Mouse (Mus musculus) G1E (cell line): ENCODE measurements at regions not wholly inside any gene's neighbourhood (a gene's known extent, or its start where the extent isn't known, plus 50 kb on each side); places are given as distances from the start of the nearest gene placed in this dataset.

Experiments used
- CTCF ChIP-seq: IDR thresholded peaks from 2 replicates; pipeline ENCODE4 v1.5.1; 2012; ENCODE audit warnings: low read depth, low read length, inconsistent platforms, mixed read lengths
- GATA1 ChIP-seq: IDR thresholded peaks from 2 replicates; pipeline ENCODE4 v1.6.1; 2012; ENCODE audit warnings: borderline replicate concordance, low read length, inconsistent platforms, mixed read lengths
- POLR2AphosphoS5 ChIP-seq: IDR thresholded peaks from 2 replicates; pipeline ENCODE4 v1.6.1; 2012; ENCODE audit warnings: low read depth, low read length, inconsistent platforms; ENCODE audit not compliant: insufficient replicate concordance
- TAL1 ChIP-seq: conservative IDR thresholded peaks from 2 replicates; pipeline ENCODE4 v1.6.1; 2012; ENCODE audit warnings: low read depth, low read length, inconsistent platforms, mixed read lengths

DNA sequence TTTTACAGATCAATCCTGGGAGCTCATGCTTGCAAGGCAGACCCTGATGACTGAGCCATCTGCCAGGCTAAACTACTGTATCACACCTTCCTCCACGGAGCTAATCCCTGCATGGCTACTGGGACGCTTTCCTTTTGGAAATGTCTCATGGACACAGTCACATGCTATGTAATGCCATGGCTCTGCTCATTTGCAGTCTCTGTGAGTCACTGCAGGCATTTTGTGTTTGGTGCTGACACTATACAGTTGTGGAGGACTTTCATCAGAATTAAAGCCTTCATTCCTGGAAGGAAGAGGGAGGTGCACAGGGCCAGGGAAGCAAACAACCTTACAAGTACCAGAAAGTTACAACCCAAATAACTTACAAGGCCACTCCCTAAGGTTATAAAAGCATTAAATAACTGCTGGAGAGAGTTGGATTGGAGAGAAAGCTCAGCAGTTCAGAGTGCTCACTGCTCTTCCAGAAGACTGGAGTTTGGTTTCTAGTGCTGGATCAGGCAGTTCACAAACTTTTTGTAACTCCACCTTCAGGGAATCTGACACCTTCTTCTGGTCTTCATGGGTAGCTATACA is 544.3 kb upstream of the Hs6st1 start:
- TF ChIP-seq CTCF: no peak
- TF ChIP-seq GATA1: no peak
- no peak for TF ChIP-seq TAL1
- no peak for TF ChIP-seq POLR2AphosphoS5
